Mouse (Mus musculus) layer of hippocampus, adult 18-20 months (tissue): ENCODE measurements around the gene Tmem131l. TPM values are rescaled to one million over a fixed set of nuclear protein-coding genes. Genes with fewer than 3 reads are reported as not detected.
"Not testable (repeated sequence)": the region's sequence is repeated elsewhere in the genome, so short reads cannot be mapped to it uniquely, and the experiment has no call there.

Experiments
- DNase-seq, 2 experiments: peaks; one replicate each; pipeline ENCODE4 v3.0.0; 2022; ENCODE audit warnings: low spot score in 2 of 2
- total RNA-seq, 2 experiments: library from RNA; stranded (reverse); gene quantifications; 2 replicates each; pipeline ENCODE4 v1.2.3; 2021

Tmem131l gene
- total RNA-seq, 2 experiments from 2014 or later, result 28.0 to 33.3 TPM

DNA sequence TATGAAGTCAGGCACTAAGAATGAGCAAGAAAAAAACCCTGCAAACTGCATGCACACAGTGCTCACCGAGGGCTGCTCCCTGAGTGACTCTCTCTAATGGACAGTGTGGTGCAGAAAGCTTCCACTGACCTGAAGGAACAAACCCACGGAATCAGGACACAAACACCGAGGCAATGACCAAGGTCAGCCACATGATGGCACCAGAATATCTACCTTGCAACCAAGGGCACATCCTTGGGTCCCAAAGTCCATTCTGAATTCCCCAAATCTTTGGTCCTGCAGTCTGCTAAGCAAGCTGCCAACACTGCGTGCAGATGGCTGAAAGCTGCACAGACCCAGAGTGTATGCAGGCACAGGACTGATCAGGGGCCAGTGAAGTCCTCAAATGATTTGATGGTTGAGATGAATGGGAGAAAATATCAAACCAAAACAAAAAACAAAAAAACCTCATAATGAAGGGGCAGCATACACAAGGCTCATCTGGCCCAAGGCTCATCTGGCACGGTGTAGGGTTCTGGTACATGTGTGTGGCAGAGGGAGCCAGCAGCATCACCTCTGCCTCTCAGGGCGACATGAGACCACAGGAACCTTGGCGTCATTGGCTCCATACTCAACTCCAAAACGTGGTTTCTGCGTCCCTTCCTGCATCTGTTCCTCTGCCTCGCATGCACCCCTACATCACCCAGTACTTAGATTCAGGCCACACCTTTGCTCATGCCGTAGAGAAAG is 124.0 kb downstream of the Tmem131l start:
- peak in 1 of 2 experiments; percentile 46 for DNase-seq

DNA sequence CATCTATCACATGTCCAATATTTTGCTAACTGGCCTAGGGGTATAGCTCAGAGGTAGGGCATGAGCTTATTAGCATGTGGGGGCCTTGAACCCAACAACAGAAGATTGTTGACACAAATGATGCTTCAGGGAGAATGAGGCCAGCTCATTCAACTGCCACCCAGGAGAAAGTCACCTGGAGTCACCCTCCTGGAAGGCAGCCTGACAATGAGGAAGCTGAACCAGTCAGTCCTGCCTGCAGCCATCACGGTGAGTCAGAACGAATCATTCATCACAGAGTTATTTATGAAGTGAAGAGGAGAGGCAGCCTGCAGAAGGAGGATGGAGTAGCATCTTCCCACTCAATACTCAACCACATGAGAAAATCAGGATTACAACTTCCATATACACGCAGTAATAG is 124.9 kb downstream of the Tmem131l start:
- peak in 1 of 2 experiments; percentile 35 for DNase-seq

DNA sequence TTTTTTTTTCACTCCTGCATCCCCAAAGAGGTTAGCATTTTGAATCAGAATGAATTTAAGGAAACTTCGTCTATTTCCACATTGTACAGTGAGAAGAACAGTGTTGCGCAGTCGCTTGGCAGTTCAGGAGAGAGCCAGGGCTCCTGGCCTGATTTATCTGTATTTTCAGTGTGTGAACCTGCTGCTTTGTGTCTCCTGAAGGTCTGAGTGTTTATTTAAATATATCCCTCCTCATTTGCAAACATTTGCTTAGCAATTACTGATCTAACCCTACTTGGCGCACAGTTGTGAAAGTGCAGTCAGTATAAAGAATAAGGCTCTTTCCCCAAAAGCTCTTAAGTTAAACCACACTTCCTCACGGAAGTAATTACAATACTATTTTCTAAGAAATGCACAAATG is 129.3 kb downstream of the Tmem131l start:
- no peak for DNase-seq

DNA sequence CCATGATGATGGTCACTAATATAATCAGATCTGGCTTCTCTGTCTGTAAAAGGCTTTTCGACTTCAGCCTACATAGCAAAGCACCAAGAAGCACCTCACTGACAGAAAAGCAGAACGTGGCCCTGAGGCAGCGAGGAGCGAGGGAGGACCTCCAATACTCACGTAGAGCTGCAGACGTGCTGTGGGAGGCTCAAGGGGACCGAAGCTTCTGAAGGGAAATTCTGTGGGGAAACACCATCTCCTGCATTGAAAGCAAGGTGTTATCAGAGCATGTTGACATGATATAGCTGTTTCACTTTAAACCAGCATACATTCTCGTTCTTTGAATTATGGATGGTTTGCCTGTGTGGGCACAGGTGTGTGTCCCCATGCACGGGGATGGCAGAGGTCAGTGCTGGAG is 133.8 kb downstream of the Tmem131l start:
- DNase-seq, result no peak

DNA sequence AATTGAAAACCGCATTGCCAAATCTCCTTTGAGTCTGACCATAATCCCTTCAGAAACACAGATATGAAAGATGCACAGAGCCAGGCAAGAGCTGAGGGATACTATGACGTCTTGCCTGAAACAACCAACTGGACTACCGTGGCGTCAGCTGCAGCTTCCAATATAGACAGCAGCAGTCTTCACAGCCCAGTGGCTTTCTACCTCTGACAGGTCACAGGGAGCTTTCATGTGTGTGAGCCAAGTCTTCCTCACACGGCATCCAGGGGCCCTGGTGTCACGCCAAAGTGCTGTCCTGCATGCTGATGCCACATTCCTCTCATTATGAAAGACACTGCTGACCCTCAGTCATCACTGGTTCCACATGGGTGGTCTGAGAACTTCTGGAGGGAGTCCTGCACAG is 134.8 kb downstream of the Tmem131l start:
- DNase-seq, result no peak

DNA sequence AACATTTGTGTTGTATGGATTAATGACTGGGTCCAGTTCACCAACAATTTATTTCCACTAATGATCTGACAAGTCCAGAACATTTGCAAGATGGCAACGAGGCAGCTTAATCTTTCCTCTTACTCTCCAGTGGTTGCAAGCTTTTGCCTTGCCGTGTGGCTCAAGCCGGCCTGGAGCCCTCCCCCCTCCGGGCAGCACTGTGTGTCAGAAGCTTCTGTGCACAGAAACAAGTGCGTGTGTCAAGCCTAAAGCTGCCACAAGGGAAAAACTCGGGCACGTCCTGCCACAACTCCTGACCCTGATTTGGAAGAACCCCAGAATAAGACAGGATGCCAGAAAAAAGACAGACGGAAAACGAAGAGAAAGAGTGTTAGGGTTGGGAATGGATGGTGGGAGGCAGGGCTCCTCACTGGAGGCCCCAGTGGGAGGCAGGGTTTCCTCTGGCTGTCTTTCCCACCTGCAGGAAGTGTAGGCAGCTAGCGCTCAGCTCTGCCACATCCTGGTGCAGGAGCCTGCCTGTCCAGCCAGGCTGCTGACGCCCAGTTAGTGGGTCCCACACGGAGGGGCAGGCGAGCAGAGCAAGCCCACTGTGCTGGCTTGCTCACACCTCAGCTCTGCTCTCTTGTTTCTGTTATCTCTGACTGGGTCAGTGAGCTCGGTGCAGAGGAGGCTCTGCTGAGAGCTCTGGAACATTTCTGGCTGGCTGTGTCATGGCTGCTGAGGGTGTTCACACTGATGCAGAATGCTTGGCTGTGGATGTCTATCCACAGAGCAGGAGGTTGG is 135.6 kb downstream of the Tmem131l start:
- no peak for DNase-seq

DNA sequence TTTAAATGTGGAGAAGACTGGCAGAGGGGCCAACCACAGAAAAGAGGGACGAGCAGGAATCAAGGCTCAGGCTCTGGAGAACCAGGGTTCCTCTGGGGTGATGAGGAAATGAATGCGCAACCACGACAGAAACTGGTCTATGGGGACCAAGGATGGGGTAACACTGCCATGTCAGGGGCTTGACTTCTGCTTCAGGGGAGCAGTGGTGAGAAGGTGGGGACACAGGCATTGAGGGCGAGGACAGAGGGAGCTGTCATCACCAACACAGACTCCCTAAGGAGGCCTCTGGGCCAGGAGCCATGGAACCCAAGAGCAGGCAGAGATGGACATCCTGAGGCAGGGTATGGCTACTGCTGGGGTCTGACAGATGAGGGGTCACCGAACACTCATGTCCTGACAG is 137.0 kb downstream of the Tmem131l start:
- DNase-seq, result no peak

DNA sequence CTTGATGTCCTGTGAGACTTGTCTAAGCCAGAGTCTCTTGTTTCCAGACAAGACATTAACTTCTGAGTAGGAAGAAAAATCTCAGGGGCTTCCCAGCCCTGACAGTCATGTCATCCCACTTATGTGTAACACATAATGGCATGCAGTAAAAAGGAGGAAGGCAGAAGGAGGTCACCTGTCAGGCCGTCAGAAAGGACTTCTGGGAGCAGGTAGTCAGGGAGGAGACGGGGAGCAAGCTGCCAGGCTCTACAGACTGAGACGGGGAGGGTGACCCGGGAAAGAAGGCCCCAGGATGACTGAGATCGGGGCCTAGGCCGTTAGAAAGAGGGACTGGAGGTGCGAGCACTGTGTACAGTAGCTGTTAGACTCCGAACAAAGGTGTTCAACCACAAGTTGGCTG is 137.5 kb downstream of the Tmem131l start:
- DNase-seq, result no peak

DNA sequence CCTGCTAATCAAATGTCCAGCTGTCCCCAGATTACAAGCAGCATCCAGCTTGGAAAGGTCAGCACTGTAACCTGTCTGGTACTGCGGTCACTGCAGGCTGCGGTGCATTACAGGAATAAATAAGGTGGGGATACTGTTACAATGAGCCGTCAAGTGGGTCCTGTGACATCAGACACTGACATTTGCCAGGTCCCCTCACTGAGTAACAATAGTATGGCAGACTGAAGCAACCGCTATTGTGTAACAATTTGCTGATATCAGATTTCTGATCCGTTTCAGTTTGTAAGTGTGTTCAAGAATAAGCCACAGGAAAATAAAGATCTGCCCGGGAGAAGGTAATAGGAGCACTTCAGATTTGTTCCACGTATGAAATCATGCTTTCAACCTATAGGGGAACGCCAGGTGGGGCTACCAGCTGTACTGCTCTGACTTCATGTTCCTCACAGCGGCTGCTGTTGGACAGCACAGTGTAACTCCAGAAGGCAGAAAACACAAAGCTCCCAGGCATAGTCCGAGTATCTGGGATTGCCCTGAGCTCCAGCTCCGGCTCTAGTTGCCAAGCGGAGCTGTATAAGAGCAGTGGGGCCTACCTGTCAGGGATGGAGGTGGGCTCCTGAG is 139.1 kb downstream of the Tmem131l start:
- no peak for DNase-seq

DNA sequence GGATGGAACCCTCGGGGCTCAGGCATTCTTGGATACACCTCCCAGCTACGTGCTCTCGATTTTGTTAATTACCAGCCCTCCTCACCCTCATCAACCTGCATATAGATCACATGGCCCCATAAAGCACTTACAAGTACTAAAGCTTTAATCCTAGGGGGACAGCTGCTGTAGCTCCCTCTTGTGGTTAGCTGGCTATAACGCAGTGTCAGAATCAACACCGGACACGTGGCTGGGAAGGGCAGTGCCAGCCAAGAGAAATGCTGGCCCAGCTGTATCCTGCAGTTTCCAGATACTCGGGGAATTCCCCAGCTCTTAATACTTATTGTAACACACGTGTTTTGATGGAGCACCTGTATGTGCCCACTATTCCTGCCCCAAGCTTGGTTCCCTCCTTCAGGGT is 140.4 kb downstream of the Tmem131l start:
- DNase-seq, result peak in 1 of 2 experiments; percentile 63

DNA sequence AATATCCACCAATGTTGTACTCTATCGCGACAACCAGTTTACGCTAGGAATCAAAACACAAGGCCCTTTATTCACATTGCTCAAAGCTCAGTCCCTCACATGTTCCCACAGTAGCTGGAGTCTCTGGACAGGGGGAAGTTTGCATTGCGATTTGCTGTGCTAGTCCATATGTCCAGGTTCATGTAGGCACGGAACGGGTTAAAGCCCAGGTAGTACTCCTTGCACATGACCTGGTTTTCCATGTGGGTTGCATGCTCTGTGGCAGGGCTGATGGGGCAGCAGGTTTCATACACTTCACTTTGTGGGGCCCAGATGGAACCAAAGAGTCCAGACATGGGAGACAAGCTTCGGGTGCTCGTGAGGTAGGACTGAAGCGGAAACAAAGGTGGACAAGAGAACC is 141.7 kb downstream of the Tmem131l start:
- DNase-seq, result no peak

DNA sequence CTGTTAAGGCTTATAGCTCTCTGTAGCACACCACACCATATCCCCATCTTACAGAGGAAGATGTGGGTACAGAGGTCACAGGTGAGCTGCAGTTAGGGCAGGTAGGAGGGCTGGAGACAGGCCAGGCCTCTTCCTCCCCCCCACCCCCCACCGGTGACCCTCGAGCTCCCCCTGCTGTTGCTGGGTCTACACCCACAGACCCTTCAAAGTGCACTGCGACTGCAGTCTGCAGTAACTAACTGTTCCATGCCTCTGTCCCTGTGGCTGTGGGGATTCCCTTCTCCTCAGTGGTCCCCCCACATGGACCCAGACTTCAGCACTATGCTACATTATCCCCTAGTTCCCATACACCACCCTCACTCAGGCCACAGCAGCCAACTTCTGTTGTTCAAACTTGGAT is 144.2 kb downstream of the Tmem131l start:
- no peak for DNase-seq

DNA sequence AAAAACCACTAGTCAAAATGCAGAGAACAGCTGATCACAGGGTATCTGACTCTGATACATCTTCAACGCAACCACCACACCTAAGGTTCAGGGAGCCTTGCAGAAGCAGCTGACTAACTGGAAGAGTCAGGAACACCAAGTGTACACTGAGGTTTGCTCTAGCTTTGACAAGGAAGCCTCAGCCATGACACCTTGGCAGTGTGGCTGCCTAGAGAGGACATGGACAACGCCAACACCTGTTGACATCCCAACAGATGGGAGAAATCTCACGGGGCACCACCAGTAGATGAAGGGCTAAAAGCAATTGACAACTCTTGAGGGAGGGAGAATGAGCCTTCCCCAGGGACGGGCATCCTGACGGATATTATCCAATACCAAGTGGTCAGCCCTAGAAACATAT is 144.9 kb downstream of the Tmem131l start:
- no peak for DNase-seq

DNA sequence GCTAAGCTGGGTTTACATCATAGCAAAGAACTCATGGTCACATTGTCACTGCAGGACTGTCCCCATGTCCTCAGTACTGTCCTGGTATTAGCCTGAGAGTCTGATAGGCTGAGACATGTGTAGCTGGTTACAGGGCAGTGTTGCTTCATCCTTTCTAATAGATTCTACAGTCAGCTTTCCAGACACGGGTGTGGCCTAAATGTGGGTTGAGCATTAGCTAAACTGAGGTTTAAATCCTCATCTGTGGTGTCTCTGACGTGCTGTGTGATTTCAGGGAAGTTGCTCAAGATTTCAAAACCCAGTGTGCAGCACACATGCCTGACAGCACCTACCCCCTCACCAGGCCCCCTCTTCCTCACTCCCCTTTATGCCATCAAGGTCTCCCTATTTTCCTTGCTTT is 154.8 kb downstream of the Tmem131l start:
- no peak for DNase-seq

DNA sequence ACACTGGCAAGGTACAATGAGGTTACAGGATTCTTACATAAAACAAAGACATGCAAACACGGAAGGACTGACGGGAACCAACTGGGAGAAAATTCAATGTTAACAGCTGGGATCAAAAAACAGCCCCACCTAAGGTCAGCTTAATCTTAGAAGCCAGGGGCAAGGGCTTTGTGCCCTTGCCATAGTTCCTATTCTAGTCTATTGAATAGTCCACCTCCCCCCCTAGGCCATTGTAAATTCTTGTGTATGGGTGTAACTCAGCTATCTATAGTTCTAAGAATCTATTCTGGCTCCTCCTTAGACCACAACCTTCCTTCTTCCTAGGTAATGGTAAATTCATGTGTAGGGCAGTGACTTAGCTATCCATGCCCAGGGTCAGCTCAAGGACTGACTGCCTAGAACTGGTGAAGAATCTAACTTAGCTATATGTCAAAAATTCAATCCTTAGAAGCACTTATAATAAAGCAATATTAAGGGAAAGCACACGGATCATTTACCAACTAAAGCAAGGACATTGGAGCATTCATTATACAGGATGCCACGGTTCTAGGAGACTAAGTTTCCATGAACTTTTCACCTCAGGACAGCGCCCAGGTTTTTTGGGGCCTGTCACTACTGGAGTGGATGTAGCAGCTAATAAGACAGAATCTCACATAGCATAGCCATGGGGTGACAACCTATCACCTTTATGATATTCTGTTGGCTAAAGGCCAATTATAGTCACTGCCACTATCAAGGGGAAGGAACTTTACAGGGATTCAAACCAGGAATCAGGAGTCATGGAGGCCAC is 160.5 kb downstream of the Tmem131l start:
- not testable (repeated sequence) for DNase-seq

DNA sequence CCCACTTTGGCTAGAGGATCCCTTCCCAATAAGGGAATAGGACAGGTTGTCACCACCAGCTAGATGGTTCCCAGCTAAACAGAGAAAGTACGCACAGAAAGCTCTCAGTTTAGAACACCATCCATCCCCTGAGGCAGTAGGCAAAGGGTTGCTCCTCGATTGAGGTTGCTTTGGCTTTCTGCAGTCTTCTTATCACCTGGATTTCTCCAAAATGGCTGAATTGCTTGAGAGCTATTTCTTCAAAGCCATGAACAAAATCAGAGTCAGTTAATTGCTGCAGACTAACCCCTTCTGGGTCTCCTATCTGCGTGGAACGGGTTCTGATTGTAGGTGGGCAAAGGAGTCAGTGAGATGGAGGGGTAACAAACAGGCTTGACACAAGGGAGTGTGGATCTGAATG is 161.2 kb downstream of the Tmem131l start:
- DNase-seq, result no peak

DNA sequence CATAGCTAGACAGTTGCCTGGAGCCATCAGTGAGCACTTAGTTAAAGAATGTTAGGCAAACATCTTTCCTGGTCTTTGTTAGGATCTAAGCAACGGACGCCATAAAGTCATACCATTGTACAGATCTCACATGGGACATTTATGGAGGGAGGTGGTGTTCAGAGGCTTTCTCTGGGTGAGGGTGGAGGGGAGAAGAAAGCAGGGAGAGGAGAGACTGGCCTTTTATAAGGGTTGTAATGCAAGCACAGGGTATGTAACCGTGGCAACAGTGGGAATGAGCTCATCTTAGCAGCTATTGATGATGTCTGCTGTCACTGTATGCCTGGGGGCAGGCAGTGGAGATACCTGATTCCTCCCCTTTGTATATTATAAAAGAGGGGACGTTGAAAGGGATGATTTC is 163.7 kb downstream of the Tmem131l start:
- no peak for DNase-seq

DNA sequence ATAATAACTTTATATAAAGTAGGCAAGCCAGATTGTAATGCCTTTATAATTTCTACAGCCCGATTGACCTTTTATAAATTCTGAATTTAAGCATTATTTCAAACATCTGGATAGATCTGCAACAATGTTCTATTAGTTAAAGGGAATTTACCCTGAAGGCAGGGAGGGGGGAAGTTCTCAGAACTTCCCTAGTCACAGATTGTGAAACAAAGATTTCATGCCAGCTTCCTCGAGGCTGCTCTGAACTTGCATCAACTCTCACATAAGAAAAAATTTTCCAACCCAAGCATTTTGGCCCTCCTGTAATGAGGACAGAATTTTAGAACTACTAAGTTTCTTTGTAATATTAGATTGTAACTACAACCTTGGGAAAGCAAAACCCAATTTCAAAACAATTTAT is 164.9 kb downstream of the Tmem131l start:
- DNase-seq, result not testable (repeated sequence)

DNA sequence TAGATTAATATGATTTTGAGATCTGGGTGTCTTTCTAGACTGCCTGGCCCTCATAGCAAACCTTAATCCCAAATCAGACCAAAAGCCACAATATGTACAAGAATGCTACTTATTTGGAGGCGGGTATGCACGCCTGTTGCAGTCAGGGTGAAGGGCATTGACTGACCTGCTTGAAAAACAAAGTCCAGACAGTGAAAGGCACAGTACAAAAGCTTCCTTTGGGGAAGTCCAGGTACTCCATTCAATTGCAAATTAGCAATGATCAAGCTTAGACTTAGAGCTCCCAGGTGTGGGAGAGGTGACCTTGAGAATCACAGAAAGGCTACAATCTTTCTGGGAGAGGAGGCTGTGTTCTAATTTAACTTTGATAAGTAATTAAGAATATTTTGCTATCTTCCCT is 167.1 kb downstream of the Tmem131l start:
- not testable (repeated sequence) for DNase-seq

DNA sequence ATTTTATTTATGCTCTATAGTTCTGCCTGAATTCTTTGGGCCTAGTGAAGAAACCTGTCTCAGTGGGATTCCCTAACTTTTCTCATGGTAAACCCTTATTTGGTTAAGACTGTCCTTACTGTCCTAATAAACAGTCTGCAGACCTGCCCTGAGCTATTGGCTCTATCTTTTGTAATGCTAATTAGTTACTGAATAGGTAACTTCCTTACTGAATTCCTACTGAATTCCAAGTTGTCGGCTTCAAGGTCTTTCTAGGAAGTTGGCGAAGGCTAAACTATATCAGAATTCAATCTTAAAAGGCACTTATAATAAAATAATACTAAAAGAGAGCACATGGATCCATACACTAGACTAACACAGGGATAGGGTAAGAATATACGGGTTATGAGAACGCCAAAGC is 168.0 kb downstream of the Tmem131l start:
- DNase-seq, result not testable (repeated sequence)

DNA sequence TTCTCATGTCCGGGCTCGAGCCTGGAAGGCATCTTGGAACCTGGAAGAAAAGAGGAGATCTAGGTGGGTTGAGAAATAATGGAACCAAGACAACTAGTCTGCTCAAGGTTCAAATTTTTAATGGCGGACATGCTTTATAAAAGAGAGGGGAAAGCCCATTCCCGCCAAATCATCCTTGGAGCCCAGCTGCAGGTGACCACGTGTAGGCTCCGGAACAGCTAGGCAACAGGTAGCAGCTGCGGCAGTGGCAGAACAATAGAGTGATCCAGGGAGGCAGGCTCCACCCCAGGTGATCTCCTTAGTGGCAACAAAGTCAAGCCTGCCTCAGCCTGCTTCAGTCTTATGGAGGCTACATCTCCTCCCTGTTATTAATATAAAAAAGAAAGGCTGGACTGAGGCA is 168.4 kb downstream of the Tmem131l start:
- DNase-seq, result not testable (repeated sequence)
